Comparison of ENCODE assay signal across 11 mouse cellular contexts in the genomic region with DNA sequence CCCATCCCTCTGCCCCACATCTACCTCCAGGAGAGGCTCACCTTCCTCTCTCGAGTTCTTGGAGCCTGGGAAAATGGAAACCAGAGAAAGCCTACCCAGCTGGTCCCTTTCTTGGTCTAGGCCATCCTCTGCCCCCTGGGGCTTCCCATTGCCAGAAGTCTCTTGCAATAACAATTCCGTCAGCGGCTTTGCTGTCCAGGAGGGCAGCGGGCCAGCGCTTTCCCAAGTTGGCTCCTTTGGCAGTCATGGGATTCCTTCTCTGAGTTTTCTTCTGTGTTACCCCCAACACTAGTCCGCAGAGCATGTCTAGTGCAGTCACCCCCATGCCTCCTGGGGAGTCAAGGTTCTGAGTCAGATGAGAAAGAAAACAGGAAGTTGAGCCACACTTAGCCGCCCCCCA. TPM values are rescaled to one million over a fixed set of nuclear protein-coding genes. Genes with fewer than 3 reads are reported as not detected.
A peak's percentile ranks its signal among the peaks of the same experiment; 100 is the strongest.
DNase-seq lines count a peak whose midpoint lies in the region; ATAC-seq lines count a peak whose summit lies in the region.
"Had no signal": no experiment of that assay in that cellular context is flagged by ENCODE, and none has a peak within 500 bp of the region (broad histone marks: within the 10 kb centered on the region; RNA-seq: fewer than 3 reads in every experiment).

No protein-coding gene starts in this region.

- no peak overlapping the region for H3K4me3 ChIP-seq in forebrain, embryonic 16.5 days (replicated peaks; ENCODE audit: low read length)
- H3K4me3 ChIP-seq: limb, embryonic 12.5 days; midbrain, embryonic 12.5 days had no signal

- H3K4me1 ChIP-seq in forebrain, embryonic 16.5 days (replicated peaks; ENCODE audit: control insufficient read depth, insufficient read depth, low read length), result no peaks in the 10 kb centered on the region
- H3K4me1 ChIP-seq: limb, embryonic 12.5 days; midbrain, embryonic 12.5 days had no signal

- 69% methylated on average over 7 of the region's 7 CpGs for WGBS in forebrain, embryonic 16.5 days

- H3K36me3 ChIP-seq in forebrain, embryonic 16.5 days (ENCODE audit: control insufficient read depth, insufficient read depth), result no peaks in the 10 kb centered on the region
- H3K36me3 ChIP-seq: limb, embryonic 12.5 days; midbrain, embryonic 12.5 days had no signal

- no peaks in the 10 kb centered on the region for H3K27me3 ChIP-seq in forebrain, embryonic 16.5 days (replicated peaks; ENCODE audit: control insufficient read depth, insufficient read depth, low read length)
- H3K27me3 ChIP-seq: limb, embryonic 12.5 days; midbrain, embryonic 12.5 days had no signal

- H3K4me2 ChIP-seq in forebrain, embryonic 16.5 days (ENCODE audit: low read length), result no peak overlapping the region
- H3K4me2 ChIP-seq: limb, embryonic 12.5 days; midbrain, embryonic 12.5 days had no signal

- H3K27ac ChIP-seq in forebrain, embryonic 16.5 days (ENCODE audit: low read length), result no peak overlapping the region
- H3K27ac ChIP-seq: limb, embryonic 12.5 days; midbrain, embryonic 12.5 days had no signal

- no peaks in the 10 kb centered on the region for H3K9me3 ChIP-seq in forebrain, embryonic 16.5 days (ENCODE audit: control insufficient read depth, low read length)
- H3K9me3 ChIP-seq: limb, embryonic 12.5 days; midbrain, embryonic 12.5 days had no signal

- no peak overlapping the region for H3K9ac ChIP-seq in forebrain, embryonic 16.5 days (replicated peaks; ENCODE audit: low read depth, low read length)
- H3K9ac ChIP-seq: limb, embryonic 12.5 days; midbrain, embryonic 12.5 days had no signal

- no peak for ATAC-seq in forebrain, embryonic 16.5 days
- ATAC-seq in monocyte, adult 5-6 weeks (replicated peaks; ENCODE audit: insufficient number of reproducible peaks, low FRiP score, low TSS enrichment, poor library complexity, severe bottlenecking), result no peak
- ATAC-seq: inflammation-experienced regulatory T-cells, adult 6 months had no signal

- peak; percentile 78 for DNase-seq in testis, postnatal 10 days (ENCODE audit: low spot score)
- DNase-seq in testis, postnatal 14 days (ENCODE audit: low spot score), result no peak
- peak; percentile 65 to 87 for DNase-seq in gastrocnemius, postnatal 4 days (ENCODE audit: low spot score in 2 of 2)
- DNase-seq in kidney, postnatal 4 days, result peak; percentile 67 to 76
- DNase-seq in embryo, embryonic 10.5 days (ENCODE audit: low spot score), result no peak
- DNase-seq: thymus, adult 18-20 months had no signal

RNA-seq across cellular contexts. Expression of a gene that starts 22.6 kb away (rescaled TPM):
- 100 to 1,000 TPM; 197 to 232 TPM for total RNA-seq in gastrocnemius, postnatal 4 days (2021)
- polyA plus RNA-seq in forebrain, embryonic 16.5 days (2015; fragmentation: Nextera tagmentation; extraction: Ambion mirVana), result 0.08 and 0.09 TPM in 2 replicates
- total RNA-seq in monocyte, adult 5-6 weeks (2017), result not detected in 3 replicates
- polyA plus RNA-seq: inflammation-experienced regulatory T-cells, adult 6 months; limb, embryonic 12.5 days had no signal

RNA-seq across cellular contexts. Expression of a gene that starts 46.0 kb away (rescaled TPM):
- 10 to 100 TPM; 20.1 to 22.5 TPM for total RNA-seq in gastrocnemius, postnatal 4 days (2021)
- 111 and 119 TPM in 2 replicates for polyA plus RNA-seq in forebrain, embryonic 16.5 days (2015; fragmentation: Nextera tagmentation; extraction: Ambion mirVana)
- 17.4 to 26.0 TPM (median 23.4 TPM) in 3 replicates for total RNA-seq in monocyte, adult 5-6 weeks (2017)

RNA-seq across cellular contexts. Expression of a gene that starts 48.3 kb away (rescaled TPM):
- 1 to 10 TPM; 8.1 to 8.3 TPM for total RNA-seq in gastrocnemius, postnatal 4 days (2021)
- polyA plus RNA-seq in forebrain, embryonic 16.5 days (2015; fragmentation: Nextera tagmentation; extraction: Ambion mirVana), result 14.6 and 16.7 TPM in 2 replicates
- 5.6 to 15.1 TPM (median 6.4 TPM) in 3 replicates for total RNA-seq in monocyte, adult 5-6 weeks (2017)

RNA-seq across cellular contexts. Expression of a gene that starts 50.8 kb away (rescaled TPM):
- total RNA-seq in gastrocnemius, postnatal 4 days (2021), result 1 to 10 TPM; 3.2 to 3.6 TPM
- 0.16 TPM in 1 of 2 replicates, not detected in the other for polyA plus RNA-seq in forebrain, embryonic 16.5 days (2015; fragmentation: Nextera tagmentation; extraction: Ambion mirVana)
- total RNA-seq in monocyte, adult 5-6 weeks (2017), result 0.19 to 0.64 TPM (median 0.19 TPM) in 3 replicates
- polyA plus RNA-seq: limb, embryonic 12.5 days had no signal

Comparison
In these comparisons a context has a peak if more than half of its experiments do, and no peak if none do; other contexts are left out.
1. DNase-seq: peak in testis, postnatal 10 days (single experiment), gastrocnemius, postnatal 4 days (2 of 2) and kidney, postnatal 4 days (2 of 2); none in testis, postnatal 14 days (single experiment) and embryo, embryonic 10.5 days (single experiment).
2. RNA of a gene that starts 22.6 kb away (total RNA-seq): 197 to 232 TPM in gastrocnemius, postnatal 4 days; not detected in monocyte, adult 5-6 weeks; every median in the first group is over 100 times any median in the second.